Mouse (Mus musculus) lung, adult 2 months (tissue): ENCODE measurements around the gene Acad10. TPM values are rescaled to one million over a fixed set of nuclear protein-coding genes. Genes with fewer than 3 reads are reported as not detected.
"Not testable (repeated sequence)": the region's sequence is repeated elsewhere in the genome, so short reads cannot be mapped to it uniquely, and the experiment has no call there.

Experiments
- DNase-seq: peaks from one replicate; pipeline ENCODE4 v3.0.0; 2022
- H3K4me1 ChIP-seq: fragments of 200-500 bp; 2 replicates; pipeline ENCODE4 v1.6.1; 2011; ENCODE audit warnings: low read length; ENCODE audit not compliant: control insufficient read depth, insufficient read depth
- H3K4me3 ChIP-seq: fragments of 200-500 bp; replicated peaks from 2 replicates; pipeline ENCODE3; 2011; ENCODE audit warnings: low read depth, mild to moderate bottlenecking, control low read depth, low read length; ENCODE audit errors: extremely low read depth
- CTCF ChIP-seq: fragments of 200-500 bp; IDR thresholded peaks from 2 replicates; pipeline ENCODE4 v1.5.1; 2011; ENCODE audit warnings: mild to moderate bottlenecking, low read length, control low read depth; ENCODE audit not compliant: insufficient read depth
- POLR2A ChIP-seq: fragments of 200-500 bp; IDR thresholded peaks from 2 replicates; pipeline ENCODE4 v1.6.1; 2011; ENCODE audit warnings: low read depth, mild to moderate bottlenecking, control low read depth, low read length, borderline replicate concordance; ENCODE audit errors: extremely low read depth
- WGBS: fragments of 180-500 bp; shearing (Covaris S2); methylation state at CpG from one replicate; pipeline ENCODE4 v1.1.7; 2018; 5-methylcytosine and 5-hydroxymethylcytosine counted together
- polyA plus RNA-seq: library from polyadenylated mRNA; depleted of rRNA; stranded (reverse); fragments of >200 nt; gene quantifications from 2 replicates; pipeline ENCODE4 v1.2.3, GENCODE M21; 2012

Gene Acad10
- polyA plus RNA-seq, 1 experiment = 7.0 TPM

DNA sequence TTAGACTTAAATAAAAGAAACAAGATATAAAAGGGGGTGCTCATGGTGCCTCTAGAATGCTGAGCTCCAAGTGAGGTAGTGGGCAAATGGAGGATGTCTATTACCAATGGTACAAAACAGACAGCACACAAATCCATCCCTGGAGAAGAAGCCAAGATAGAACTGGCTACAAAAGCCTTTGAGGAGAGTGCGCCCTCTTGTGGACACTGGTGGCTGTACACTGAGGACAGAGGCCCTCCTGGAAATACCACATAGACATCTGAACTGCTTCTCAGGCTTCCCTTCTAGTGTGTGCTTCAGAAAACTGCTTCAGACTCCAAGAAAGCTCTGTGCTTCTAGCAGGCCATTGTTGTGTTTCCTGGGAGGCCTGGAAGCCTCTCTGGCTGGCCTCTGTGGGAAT lies 32.4 kb downstream of the Acad10 start:
- peak; percentile 79 for DNase-seq
- Histone ChIP-seq H3K4me1 (no peaks in the 10 kb centered on the region), H3K4me3 (no peak overlapping the region)
- TF ChIP-seq CTCF (peak; percentile 87), POLR2A (no peak)
- WGBS = 0% methylated on average over 1 of the region's 1 CpGs

DNA sequence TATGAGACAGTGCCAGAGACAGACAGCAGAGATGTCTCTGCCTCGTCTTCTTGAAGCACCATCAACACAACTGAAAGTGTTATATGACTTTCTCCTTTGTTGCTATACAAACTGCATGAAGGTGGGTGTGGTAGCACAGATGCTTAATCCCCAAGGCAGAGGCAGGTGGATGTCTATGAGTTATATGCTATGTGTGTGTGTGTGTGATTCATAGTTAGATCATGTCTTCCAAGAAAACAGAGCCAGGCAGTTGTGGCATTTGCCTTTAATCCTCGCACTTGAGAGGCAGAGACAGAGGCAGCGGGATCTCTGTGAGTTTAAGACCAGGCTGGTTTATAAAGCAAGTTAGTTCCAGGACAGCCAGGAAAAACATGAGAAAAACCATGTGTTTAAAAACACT lies 37.1 kb downstream of the Acad10 start:
- DNase-seq = no peak
- TF ChIP-seq POLR2A = no peak
- TF ChIP-seq CTCF = no peak
- 91% methylated on average over 3 of the region's 3 CpGs for WGBS
- no peak overlapping the region for H3K4me3 ChIP-seq
- H3K4me1 ChIP-seq = peaks cover 4% of the 10 kb centered on the region; the same call in 1 of the 2 replicates

DNA sequence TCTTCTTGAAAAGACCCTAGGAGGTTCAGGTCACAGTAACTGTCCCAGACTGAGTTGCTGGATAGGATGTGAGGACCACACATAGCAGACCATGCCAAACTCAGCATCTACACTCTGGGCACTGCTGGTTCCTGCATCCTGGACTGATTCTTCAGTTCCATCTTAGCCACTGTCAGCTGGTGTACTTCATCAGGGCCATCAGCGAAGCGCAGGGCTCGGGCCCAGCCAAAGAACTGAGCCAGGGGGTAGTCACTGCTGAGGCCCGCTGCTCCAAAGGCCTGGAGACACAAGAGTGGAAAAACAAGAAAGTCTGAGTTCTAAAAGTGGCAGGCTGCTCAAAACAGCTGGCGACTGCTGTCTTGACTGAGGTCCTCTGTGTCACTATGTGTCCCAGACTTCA lies 39.2 kb downstream of the Acad10 start:
- TF ChIP-seq POLR2A = no peak
- no peak for TF ChIP-seq CTCF
- H3K4me1 ChIP-seq = peaks cover 7% of the 10 kb centered on the region; the same call in 1 of the 2 replicates
- H3K4me3 ChIP-seq = no peak overlapping the region
- no peak for DNase-seq
- 87% methylated on average over 5 of the region's 5 CpGs for WGBS

DNA sequence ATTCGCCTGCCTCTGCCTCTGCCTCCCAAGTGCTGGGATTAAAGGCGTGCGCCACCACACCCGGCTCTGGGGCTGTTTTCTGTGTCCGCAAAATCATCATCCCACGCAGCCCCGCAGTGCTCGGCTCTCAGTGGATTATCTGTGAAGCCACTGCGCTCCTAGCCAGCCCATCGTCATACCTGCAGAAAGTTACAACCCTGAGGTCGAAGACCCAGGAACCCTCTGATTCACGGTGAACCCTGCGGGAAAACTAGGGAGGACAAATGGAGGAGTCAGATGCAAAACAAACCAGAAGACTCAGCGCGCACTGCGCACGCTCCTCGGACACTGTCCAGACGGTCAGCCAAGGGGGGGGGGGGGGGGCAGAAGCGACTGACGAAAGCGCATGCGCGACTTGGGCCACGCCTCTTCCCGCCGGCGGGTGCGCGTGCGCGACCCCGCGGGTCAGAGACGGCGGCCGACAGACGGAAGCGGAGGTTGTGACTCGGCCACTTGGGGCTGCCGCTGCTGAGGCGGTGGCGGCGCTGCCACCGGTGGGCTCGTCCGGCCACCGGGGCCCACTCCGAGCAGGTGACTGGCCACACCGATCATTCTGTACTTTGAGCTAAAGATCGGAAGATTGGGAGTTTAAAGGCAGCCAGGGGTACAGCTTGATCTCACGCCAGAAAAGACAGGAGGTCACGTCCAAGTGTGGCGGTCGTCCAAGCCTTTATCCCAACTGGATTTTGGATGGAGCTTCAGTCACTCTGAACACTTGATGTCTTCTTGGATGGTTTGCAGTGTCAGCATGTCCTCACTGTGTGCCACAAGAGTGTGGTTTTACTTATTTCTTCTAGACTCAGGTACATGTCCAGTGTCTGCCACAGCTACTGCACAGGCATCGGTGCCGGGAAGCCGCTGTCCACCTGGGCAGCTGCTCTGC lies 41.5 kb downstream of the Acad10 start, which contains the start of gene Acad12:
Gene Acad12, minus strand, starts transcription at position 347 of the 922 bp plus-strand sequence.
- peak; percentile 78 for DNase-seq
- peaks cover 7% of the 10 kb centered on the region; the same call in 1 of the 2 replicates for H3K4me1 ChIP-seq
- TF ChIP-seq CTCF = no peak
- TF ChIP-seq POLR2A = peak; percentile 93
- WGBS = under 1% methylated on average over 58 of the region's 58 CpGs
- H3K4me3 ChIP-seq = peak within 1 kb of the TSS; percentile 100

DNA sequence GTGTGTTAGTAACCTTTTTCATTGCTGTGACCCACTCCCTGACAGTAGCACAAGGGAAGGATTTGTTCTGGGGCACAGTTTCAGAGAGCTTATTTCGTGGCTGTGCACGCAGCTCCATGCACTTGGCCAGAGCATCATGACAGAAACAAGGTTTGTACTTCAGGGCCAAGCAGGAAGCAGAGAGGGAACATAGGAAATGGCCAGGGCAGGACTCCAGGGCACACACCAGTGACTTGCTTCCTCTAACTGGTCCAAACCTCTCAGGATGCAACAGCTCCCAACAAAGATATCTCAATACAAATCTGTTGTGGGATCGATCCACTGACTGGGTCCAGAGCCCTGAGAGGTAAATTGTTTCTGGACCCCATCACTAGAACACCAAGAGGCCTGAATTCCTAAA lies 45.4 kb downstream of the Acad10 start:
- not testable (repeated sequence) for DNase-seq, H3K4me1 ChIP-seq, H3K4me3 ChIP-seq
- WGBS = 43% methylated on average over 3 of the region's 3 CpGs
- 0 out of 2 replicates have a peak, but pooled peaks have one; percentile 13 for TF ChIP-seq POLR2A

DNA sequence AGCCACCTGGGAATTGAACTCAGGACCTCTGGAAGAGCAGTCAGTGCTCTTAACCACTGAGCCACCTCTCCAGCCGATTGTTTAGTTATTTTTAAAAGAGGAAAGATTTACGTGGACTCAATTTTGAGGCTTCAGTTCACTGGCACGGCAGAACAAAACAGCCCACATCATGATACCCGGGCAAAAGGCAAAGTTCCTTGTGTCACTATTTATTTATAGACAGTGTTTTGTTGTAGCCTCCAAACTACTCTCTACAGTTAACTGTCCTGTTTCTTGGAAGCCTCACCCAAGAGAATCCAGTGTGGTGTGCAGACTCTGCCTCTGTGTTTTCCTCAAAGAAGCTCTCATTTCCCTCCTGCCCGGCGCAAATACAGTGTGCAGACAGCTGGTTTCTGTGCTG lies 48.3 kb downstream of the Acad10 start:
- H3K4me3 ChIP-seq = no peak overlapping the region
- TF ChIP-seq CTCF (no peak), POLR2A (no peak)
- WGBS = 69% methylated on average over 6 of the region's 6 CpGs
- no peak for DNase-seq
- no peaks in the 10 kb centered on the region for H3K4me1 ChIP-seq

DNA sequence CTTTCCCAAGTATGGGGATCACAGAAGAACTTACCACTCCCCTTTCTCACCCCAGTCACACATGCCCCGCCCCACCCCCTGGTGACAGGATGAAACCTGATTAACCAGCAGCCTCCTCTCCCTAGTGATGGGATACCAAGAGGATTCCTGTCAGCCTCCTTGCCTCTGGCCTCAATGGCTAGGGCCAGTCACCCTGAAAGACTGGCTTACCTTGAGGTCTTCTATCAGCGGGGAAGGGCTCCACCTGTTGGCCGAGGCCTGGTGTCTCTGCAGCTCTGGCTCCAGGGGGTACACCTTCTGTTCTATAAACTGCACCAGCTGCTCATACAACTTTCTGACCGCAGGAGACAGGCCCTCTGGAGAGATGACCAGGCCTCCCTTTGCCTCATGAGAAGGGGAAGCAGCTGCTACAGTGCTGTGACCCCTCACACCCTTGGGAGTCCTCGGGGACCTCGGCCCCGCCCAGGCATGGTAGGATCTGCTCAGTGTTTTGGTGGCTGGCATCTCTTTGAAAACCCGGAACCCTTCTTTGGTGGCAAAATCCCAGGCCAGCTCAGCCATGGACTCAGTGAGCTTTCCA lies 50.7 kb downstream of the Acad10 start:
- H3K4me1 ChIP-seq, H3K4me3 ChIP-seq, DNase-seq: not testable (repeated sequence)
- WGBS = 66% methylated on average over 8 of the region's 8 CpGs

DNA sequence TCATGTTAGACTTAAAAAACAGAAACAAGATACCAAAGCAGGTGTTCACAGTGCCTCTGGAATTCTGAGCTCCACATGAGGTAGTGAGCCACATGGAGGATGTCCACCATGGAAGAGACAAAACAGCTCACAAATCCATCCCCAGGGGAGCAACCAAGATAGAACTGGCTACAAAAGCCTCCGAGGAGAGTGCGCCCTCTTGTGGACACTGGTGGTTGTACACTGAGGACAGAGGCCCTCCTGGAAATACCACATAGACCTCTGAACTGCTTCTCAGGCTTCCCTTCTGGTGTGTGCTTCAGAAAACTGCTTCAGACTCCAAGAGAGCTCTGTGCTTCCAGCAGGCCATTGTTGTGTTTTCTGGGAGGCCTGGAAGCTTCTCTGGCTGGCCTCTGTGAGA lies 54.2 kb downstream of the Acad10 start:
- 2% methylated on average over 2 of the region's 2 CpGs for WGBS
- no peak overlapping the region for H3K4me3 ChIP-seq
- peak; percentile 82 for DNase-seq
- H3K4me1 ChIP-seq = peaks cover 3% of the 10 kb centered on the region; the same call in 1 of the 2 replicates
- TF ChIP-seq CTCF = peak; percentile 88
- TF ChIP-seq POLR2A = no peak

DNA sequence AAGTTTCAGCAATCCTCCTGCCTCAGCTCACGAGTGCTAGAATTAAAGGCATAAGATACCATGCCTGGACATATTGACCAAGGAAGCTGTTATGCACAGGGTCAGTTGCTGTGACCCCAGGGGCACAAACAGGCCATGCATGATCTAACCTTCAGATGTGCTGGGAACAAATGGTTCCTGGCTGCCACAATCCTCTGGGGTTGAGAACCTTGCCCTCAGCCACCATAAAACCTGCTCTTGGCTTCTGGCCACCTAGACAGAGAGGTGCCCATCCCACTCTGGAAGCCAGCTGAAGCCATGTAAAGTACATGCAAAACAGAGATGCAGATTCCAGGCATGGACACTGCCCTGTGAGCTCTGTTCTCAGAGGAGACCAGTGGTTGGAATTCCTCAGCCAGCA lies 56.5 kb downstream of the Acad10 start:
- DNase-seq, H3K4me1 ChIP-seq, H3K4me3 ChIP-seq: not testable (repeated sequence)
- 74% methylated on average over 1 of the region's 1 CpGs for WGBS
